Mouse (Mus musculus) ovary, postnatal 10 days (tissue): Measurements from ENCODE around the gene Smok3a.
"Not testable (repeated sequence)": the region's sequence is repeated elsewhere in the genome, so short reads cannot be mapped to it uniquely, and the experiment has no call there.

Experiments
- DNase-seq: peaks from one replicate; pipeline ENCODE4 v3.0.0; 2022; ENCODE audit warnings: low spot score

Smok3a gene

DNA sequence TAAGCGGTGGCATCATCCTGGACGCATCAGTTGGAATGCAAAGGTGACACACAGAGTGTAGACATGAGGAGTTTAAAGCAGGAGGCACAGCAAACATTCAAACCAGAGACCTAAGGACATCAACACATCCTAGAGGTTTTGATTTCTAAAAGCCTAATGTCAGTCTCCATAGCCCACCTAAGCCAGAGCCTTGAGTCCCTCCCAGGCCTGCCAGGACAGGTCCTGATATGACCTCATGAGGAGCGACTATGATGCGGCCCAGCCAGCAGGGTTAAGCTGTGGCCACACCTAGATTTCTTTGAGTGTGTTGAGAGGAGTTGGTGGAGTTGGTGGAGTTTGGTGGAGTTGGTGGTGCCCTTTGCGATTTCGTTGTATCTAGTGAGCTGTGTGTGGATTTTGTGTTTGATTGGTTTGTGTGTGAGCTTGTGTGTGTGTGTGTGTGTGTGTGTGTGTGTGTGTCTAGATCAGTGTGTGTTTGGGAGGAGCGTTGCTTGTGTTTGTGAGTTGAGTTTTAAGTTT is at the start of gene Smok3a, which contains the start of gene Smok3b:
Gene Smok3a (plus strand): TSS at position 301 of the 519 bp plus-strand sequence.
Gene Smok3b (plus strand): TSS at position 469 of the 519 bp plus-strand sequence.
- DNase-seq: not testable (repeated sequence)

- DNase-seq: no peak
Measured at GRCm38 (mm10) chr5:137973161-137973560, 47.9 kb upstream of the Smok3a start.

DNA sequence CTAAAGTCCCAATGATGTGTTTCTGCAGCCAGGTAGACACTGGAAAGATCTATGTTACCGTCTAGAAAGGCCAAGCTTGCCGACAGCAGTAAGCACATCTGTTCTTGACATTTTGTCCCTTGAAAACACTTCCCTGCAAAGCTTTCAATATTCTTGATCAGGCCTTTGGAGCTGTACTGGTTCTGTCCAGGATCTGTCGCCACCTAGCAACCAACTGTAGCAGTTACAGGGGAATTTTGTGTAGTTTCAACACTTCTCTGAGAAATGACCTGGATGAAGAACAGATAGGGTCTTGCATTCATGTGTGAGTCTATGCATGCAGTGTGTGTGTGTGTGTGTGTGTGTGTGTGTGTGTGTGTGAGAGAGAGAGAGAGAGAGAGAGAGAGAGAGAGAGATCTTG is 47.3 kb upstream of the Smok3a start:
- no peak for DNase-seq

DNA sequence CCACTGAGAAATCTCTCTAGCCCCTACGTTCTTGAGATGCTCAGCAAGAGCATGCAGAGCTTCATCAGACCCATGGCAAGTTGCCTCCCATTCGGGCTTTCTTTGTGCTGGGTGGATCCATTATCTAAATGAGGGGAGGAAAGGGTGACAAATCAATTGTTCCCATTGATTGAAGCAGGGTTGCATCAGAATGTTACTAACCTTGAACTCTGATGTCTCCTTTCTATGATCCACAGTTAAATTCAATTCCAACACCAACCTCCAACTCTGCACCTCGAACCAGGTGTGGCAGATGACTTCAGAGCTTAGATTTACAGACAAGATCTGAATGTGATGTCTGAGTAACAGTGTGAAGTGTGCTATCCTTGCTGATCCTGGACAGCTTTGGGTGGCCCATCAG is 46.3 kb upstream of the Smok3a start:
- DNase-seq: no peak

DNA sequence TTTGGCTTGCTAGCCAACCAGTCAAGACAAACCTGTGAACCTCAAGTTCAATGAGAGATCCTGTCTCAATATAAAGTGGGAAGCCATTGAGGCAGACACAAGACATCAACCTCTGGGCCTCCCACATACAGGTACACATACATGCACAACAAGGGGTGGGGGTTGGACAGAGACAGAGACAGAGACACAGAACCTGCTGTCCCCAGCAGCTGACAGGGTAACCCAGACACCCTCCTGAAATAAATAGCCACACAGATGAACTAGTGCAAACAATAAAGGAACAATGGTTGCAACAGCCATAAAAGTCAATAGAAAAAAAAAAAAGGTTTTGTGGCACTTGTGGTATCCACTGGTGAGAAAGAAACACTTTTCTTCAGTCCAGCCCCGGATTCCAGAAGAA is 45.6 kb upstream of the Smok3a start:
- no peak for DNase-seq

- no peak for DNase-seq
Measured at GRCm38 (mm10) chr5:137977291-137977690, 43.8 kb upstream of the Smok3a start.

DNA sequence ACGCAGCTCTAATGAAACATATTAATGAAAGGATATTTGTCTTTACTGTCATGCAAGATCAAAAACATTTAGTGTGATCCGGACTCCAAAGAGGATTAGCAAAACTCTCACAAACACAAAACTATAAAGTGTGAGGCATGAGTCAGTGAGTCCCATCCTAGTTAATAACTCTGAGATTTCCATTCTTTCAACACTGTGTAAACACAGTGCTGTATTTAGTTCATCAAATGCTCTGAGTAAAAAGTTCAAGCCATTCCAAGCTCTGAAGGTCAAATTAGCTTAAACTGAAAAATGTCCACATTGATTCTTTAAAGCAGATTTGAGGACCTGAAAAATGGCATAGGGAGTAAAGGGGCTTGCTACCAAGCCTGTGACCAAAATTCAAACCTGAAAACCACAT is 42.0 kb upstream of the Smok3a start:
- no peak for DNase-seq

DNA sequence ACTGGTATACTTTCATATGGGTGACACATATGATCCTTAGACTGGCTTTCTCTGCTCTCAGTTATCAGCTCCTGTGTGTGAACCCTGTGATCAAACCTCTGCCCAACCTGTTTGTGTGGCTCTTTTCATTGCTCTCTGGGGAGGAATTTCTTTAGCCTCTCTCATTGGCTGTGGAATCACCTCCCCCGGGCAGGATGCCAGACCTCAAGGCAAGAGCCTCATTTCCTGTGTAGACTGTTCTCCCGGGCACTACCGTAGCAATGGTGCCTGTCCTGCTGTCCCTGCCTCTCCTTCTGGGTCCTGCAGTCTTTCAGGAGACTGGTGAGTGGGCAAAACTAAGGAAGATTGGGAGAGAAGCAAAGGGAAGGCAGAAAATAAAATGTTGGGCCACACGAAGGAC is 39.8 kb upstream of the Smok3a start, which contains the start of gene Azgp1:
Gene Azgp1 (plus strand): TSS at position 221 of the 400 bp plus-strand sequence.
- no peak for DNase-seq

DNA sequence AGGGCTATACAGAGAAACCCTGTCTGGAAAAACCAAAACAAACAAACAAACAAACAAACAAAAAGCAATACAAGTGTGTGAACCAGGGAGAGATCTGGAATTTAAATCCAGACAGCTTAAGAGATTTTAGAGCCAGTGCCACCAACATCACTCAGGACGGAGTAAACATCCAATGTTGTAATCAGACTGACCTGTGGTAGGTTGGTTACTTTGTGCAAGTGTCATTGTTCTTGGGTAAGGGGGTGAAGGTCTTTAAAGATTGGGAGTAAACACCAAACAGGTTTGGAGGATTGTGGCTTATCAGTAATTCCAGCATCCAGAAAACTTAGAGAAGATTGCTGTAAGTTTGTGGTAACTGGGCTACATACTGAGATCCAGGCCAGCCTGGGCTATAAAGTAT is 34.7 kb upstream of the Smok3a start:
- DNase-seq: no peak

GRCm38 (mm10) chr5:138009437-138009836 is 11.6 kb upstream of the Smok3a start:
- no peak for DNase-seq

GRCm38 (mm10) chr5:138012382-138012781 is 8.7 kb upstream of the Smok3a start:
- no peak for DNase-seq

- no peak for DNase-seq
Measured at GRCm38 (mm10) chr5:138016530-138016929, 4.5 kb upstream of the Smok3a start.

GRCm38 (mm10) chr5:138016997-138017396 is 4.1 kb upstream of the Smok3a start:
- DNase-seq: no peak

GRCm38 (mm10) chr5:138019577-138019976 is 1.5 kb upstream of the Smok3a start:
- not testable (repeated sequence) for DNase-seq

DNA sequence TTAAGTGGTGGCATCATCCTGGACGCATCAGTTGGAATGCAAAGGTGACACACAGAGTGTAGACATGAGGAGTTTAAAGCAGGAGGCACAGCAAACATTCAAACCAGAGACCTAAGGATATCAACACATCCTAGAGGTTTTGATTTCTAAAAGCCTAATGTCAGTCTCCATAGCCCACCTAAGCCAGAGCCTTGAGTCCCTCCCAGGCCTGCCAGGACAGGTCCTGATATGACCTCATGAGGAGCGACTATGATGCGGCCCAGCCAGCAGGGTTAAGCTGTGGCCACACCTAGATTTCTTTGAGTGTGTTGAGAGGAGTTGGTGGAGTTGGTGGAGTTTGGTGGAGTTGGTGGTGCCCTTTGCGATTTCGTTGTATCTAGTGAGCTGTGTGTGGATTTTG is 31.8 kb downstream of the Smok3a start, which contains the start of gene Smok3c:
Gene Smok3c (plus strand): TSS at position 301 of the 400 bp plus-strand sequence.
- DNase-seq: not testable (repeated sequence)

DNA sequence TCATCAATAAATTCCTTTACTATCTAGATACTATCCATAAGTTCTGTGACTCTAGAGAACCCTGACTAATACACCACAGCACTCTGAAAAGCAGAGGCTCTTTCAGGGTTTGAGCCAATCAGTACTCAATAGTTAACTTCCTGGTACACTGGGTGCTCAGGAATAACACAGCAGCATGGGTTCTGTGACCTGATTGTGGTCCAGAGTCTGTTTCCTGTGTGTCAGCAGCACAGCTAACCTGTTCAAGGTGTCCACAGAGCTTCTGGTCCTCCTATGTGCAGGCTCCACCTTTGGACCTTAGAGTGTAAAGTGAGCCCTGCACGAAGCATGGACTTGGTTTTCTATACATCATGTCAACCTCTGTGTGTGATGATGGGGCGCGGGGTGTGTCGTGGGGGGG is 52.7 kb downstream of the Smok3a start:
- DNase-seq: no peak

GRCm38 (mm10) chr5:138075684-138076083 is 54.6 kb downstream of the Smok3a start:
- no peak for DNase-seq

DNA sequence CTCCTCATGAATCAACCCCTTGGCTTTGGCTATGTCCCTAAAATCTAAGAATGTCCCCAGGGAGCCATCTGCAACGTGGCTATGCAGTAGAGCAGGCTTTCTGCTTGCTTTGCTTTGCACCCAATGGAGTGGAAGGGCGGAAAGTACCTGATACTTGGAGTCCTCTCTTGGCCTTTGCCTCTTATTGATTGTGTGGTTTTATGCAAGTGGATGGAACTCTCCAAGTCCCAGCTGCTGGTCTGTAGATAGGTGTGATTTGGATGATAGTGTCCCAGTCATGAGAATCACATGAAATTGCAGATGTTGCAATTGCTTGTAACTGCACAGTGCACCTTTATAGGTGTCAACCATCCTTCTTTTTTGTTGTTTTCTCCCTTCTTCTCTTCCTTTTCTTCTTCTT is 55.1 kb downstream of the Smok3a start:
- DNase-seq: no peak

- DNase-seq: no peak
Measured at GRCm38 (mm10) chr5:138080456-138080855, 59.4 kb downstream of the Smok3a start.

GRCm38 (mm10) chr5:138081446-138081845 is 60.4 kb downstream of the Smok3a start:
- DNase-seq: no peak

DNA sequence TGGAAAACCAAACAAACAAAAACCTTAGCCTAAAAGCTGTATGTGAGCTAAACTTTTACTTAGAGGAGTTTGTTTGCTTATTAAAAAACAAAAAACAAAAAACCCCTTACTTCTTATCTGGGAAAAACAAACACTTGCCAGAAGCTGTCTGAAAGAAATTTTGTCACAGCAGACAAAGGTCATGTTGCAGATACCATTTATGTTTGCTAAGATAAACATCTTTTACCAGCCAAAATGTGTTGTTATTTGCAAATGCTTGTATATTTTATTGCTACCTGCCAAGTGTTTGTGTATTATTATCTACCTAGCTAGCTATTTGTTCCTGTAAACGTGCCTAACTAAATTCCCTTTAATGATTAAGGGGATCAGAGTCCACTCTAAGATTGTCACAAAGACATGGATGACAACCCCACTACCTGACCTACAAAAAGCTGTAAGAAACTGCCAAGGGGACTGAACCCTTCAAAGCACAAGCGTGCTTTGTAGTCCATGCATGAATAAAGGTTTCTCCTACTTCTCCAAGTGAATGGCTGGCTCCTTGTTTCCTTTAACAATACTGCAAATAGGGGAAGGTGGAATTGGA is 62.3 kb downstream of the Smok3a start:
- DNase-seq: no peak

DNA sequence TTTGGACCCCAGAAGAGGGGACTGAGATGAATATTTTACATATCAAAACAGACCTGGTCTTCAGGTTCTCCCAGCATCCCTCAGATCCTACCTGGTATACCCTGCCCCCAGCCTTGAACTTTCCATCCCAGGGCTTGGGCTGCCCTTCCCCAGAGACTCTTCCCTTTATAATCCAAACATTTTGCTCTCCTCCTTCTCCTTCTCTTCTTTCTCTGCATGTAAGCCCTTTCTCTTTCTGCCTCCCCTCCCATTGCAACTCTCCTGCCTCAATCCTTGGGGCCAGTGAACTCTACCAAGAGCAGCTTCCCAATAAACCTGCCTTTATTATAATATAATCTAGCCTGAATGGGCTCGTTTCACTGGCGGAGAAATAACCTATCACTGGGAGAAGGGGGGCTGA is 62.9 kb downstream of the Smok3a start:
- DNase-seq: no peak
